Mouse (Mus musculus) ovary, postnatal 14 days (tissue): ENCODE data around the gene Gnb5.
"Not testable (repeated sequence)": the region's sequence is repeated elsewhere in the genome, so short reads cannot be mapped to it uniquely, and the experiment has no call there.

ENCODE experiments used
- DNase-seq: peaks from one replicate; pipeline ENCODE4 v3.0.0; 2022; ENCODE audit warnings: low spot score

Gnb5 gene

GRCm38 (mm10) chr9:75357087-75357654, 51.1 kb downstream of the Gnb5 start:
- DNase-seq, result no peak

- peak; percentile 66 for DNase-seq
Observed at GRCm38 (mm10) chr9:75361699-75362098, 55.6 kb downstream of the Gnb5 start.

- DNase-seq, result no peak
Observed at GRCm38 (mm10) chr9:75362201-75362600, 56.1 kb downstream of the Gnb5 start.

GRCm38 (mm10) chr9:75363001-75363400, 56.9 kb downstream of the Gnb5 start:
- DNase-seq, result no peak

GRCm38 (mm10) chr9:75363702-75364101, 57.6 kb downstream of the Gnb5 start:
- not testable (repeated sequence) for DNase-seq

GRCm38 (mm10) chr9:75365195-75365594, 59.1 kb downstream of the Gnb5 start:
- no peak for DNase-seq

GRCm38 (mm10) chr9:75366191-75366590, 60.1 kb downstream of the Gnb5 start:
- DNase-seq, result no peak

- DNase-seq, result no peak
Observed at GRCm38 (mm10) chr9:75368779-75369178, 62.7 kb downstream of the Gnb5 start.

- no peak for DNase-seq
Observed at GRCm38 (mm10) chr9:75375606-75376005, 69.5 kb downstream of the Gnb5 start.

GRCm38 (mm10) chr9:75376428-75376827, 70.3 kb downstream of the Gnb5 start:
- DNase-seq, result no peak

- DNase-seq, result no peak
Observed at GRCm38 (mm10) chr9:75378774-75379173, 72.7 kb downstream of the Gnb5 start.

GRCm38 (mm10) chr9:75382825-75383224, 76.7 kb downstream of the Gnb5 start:
- DNase-seq, result no peak

GRCm38 (mm10) chr9:75383785-75384184, 77.7 kb downstream of the Gnb5 start:
- DNase-seq, result no peak

GRCm38 (mm10) chr9:75384337-75384962, 78.4 kb downstream of the Gnb5 start:
- no peak for DNase-seq

- DNase-seq, result no peak
Observed at GRCm38 (mm10) chr9:75385218-75385974, 79.3 kb downstream of the Gnb5 start.

- DNase-seq, result no peak
Observed at GRCm38 (mm10) chr9:75393251-75393650, 87.2 kb downstream of the Gnb5 start.
